Mouse (Mus musculus) layer of hippocampus, adult 6 months (tissue): ENCODE results near the gene Vps35. TPM values are rescaled to one million over a fixed set of nuclear protein-coding genes. Genes with fewer than 3 reads are reported as not detected.

Source experiments
- long read RNA-seq, 2 experiments: library from polyadenylated mRNA; unstranded; transcript quantifications; one replicate each; pipeline ENCODE4 v2.0.0; 2019 to 2020
- polyA plus RNA-seq: library from polyadenylated mRNA; unstranded; fragments of <200 nt; fragmentation: Nextera tagmentation; gene quantifications from 2 replicates; pipeline ENCODE4 v1.2.3, GENCODE M21; 2021

Vps35 gene
- polyA plus RNA-seq = 80.4 and 83.7 TPM in 2 replicates
- long read RNA-seq, experiment 1, transcript Vps35-201 (17 exons, 3,474 nt) = major isoform, 147 of 230 reads
- long read RNA-seq, experiment 1, partial matches to known transcripts = 67 of 230 reads
- long read RNA-seq, experiment 1, other reads (novel, unspliced or antisense) = 16 of 230 reads
- long read RNA-seq, experiment 2, transcript Vps35-201 (17 exons, 3,474 nt) = major isoform, 734 of 855 reads
- long read RNA-seq, experiment 2, partial matches to known transcripts = 78 of 855 reads
- long read RNA-seq, experiment 2, other reads (novel, unspliced or antisense) = 43 of 855 reads

GRCm38 (mm10) chr8:85299434-85300077, at the start of gene Vps35, which contains the start of gene Orc6:
Gene Vps35 (minus strand): TSS chr8:85299802.
Gene Orc6 (plus strand): TSS chr8:85299632.

GRCm38 (mm10) chr8:85225688-85226087, 73.9 kb downstream of the Vps35 start, which contains the start of gene Olfr371:
Gene Olfr371 (plus strand): TSS chr8:85225988.

Other genes starting within 250 kb of the Vps35 start
- 13.4 and 14.1 TPM in 2 replicates for gene Fbxw9, start 239.7 kb downstream of the Vps35 start, polyA plus RNA-seq
- gene Gm5741, start 231.8 kb downstream of the Vps35 start, polyA plus RNA-seq = not detected in 2 replicates
- 63.7 and 73.4 TPM in 2 replicates for gene Dhps, start 228.0 kb downstream of the Vps35 start, polyA plus RNA-seq
- 140 and 142 TPM in 2 replicates for gene Wdr83os, start 219.1 kb downstream of the Vps35 start, polyA plus RNA-seq
- gene Wdr83, start 218.5 kb downstream of the Vps35 start, polyA plus RNA-seq = 35.6 and 36.8 TPM in 2 replicates
- 20.7 and 26.6 TPM in 2 replicates for gene Man2b1, start 216.5 kb downstream of the Vps35 start, polyA plus RNA-seq
- gene Zfp791, start 176.7 kb downstream of the Vps35 start, polyA plus RNA-seq = 1.4 and 1.6 TPM in 2 replicates
- gene Cks1brt, start 147.9 kb downstream of the Vps35 start, polyA plus RNA-seq = not detected in 2 replicates
- not detected in 2 replicates for gene Olfr371, start 73.8 kb downstream of the Vps35 start, polyA plus RNA-seq
- gene Orc6, start 170 bp downstream of the Vps35 start, polyA plus RNA-seq = 42.6 and 42.8 TPM in 2 replicates
- 0.92 and 1.3 TPM in 2 replicates for gene Mylk3, start 86.5 kb upstream of the Vps35 start, polyA plus RNA-seq
- gene 4921524J17Rik, start 133.0 kb upstream of the Vps35 start, polyA plus RNA-seq = 25.2 and 31.6 TPM in 2 replicates
- gene Gpt2, start 192.8 kb upstream of the Vps35 start, polyA plus RNA-seq = 24.2 and 25.2 TPM in 2 replicates